Mouse (Mus musculus) brain, embryonic 14.5 days (tissue): ENCODE data around the gene Piwil4.

ENCODE experiments used
- CTCF ChIP-seq: fragments of 200-500 bp; IDR thresholded peaks from 2 replicates; pipeline ENCODE4 v1.5.1; 2012; ENCODE audit warnings: inconsistent platforms, mild to moderate bottlenecking, moderate library complexity, borderline replicate concordance; ENCODE audit not compliant: insufficient read depth, insufficient read length; ENCODE audit errors: extremely low read depth
- POLR2A ChIP-seq: fragments of 200-500 bp; IDR thresholded peaks from 2 replicates; pipeline ENCODE4 v1.6.1; 2012; ENCODE audit warnings: mild to moderate bottlenecking, inconsistent platforms, borderline replicate concordance; ENCODE audit not compliant: poor library complexity, insufficient read depth, insufficient read length, severe bottlenecking; ENCODE audit errors: extremely low read depth

GRCm38 (mm10) chr9:14753947-14754346, 13.4 kb upstream of the Piwil4 start:
- TF ChIP-seq CTCF (no peak), POLR2A (no peak)
